Mouse (Mus musculus) small intestine, adult 10 weeks (tissue): ENCODE measurements around the gene Aadac. TPM values are rescaled to one million over a fixed set of nuclear protein-coding genes. Genes with fewer than 3 reads are reported as not detected.

Source experiments
- polyA plus RNA-seq: library from polyadenylated mRNA; stranded (reverse); fragments of 350-450 nt; fragmentation: Illumina TruSeq; extraction: RNeasy Lipid Tissue Mini Kit (QIAGEN cat#74804); gene quantifications from one replicate; pipeline ENCODE4 v1.2.3, GENCODE M21; 2014; ENCODE audit warnings: low replicate concordance

Gene Aadac
- polyA plus RNA-seq, result 969 TPM

DNA sequence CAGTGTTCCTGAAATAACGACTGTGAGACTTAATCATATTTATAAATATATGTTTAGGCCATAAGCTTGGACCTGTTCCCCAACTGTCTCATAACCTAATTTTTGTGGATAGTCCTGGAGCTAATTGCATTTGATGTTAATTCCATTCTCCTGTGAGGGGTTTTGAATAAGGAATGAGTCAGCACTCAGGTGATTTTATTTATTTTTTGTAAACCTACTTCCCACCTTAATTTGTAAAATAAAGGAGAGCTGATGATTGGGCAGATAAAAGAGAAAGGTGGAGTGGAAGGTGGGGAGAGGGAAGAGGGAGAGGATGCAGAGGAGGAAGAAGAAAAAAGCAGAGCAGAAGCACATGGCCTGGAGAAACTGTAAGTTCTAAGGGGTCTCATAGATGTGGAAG is at the start of gene Aadac:
Gene Aadac (plus strand): TSS at position 301 of the 400 bp plus-strand sequence.

DNA sequence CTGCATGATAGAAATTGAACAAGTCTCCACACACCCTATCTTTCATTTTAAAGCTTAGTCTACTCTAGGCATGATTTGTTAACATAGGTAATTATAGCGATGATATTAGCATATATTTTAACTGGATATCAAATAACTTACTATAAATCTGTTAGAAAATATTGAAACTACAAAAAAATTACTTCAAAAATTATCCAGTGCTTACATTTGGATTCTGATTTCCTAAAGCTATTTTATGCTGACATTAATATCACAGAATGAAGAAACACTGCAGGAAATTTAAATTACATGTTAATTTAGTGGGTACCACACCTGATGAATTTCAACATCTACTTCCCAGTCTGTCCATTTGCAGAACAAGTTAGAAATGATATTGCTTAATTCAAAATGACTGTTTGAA is 19.1 kb upstream of the Aadac start, which contains the start of gene Aadacl2:
Gene Aadacl2 (plus strand): TSS at position 301 of the 400 bp plus-strand sequence.

DNA sequence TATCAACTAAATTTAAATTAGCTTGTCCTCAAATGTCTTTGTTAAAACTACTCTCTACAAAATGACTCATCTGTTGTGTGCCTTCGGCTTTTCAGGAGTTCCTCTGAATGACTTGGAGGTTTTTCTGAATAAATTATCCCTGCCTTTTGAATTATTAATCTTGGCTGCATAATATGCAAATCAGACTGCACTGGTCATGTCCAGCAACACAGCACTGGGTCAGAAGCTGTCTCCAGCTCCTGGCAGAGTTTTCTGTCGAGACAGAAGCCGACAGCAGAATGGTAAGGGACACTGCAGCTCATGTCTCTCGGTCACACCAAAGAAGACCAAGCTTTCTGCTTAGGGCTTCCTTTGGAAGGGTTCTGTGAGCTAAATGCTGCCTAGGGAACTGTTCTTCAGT is 56.1 kb downstream of the Aadac start, which contains the start of gene Sucnr1:
Gene Sucnr1 (plus strand): TSS at position 222 of the 400 bp plus-strand sequence.

Other genes starting within 250 kb of the Aadac start
- not detected for gene Gm8298, start 164.7 kb upstream of the Aadac start, polyA plus RNA-seq
- gene C130079G13Rik, start 100.5 kb upstream of the Aadac start, polyA plus RNA-seq, result not detected
- gene Aadacl2, start 19.0 kb upstream of the Aadac start, polyA plus RNA-seq, result not detected
- 2.3 TPM for gene Sucnr1, start 56.2 kb downstream of the Aadac start, polyA plus RNA-seq